Mouse (Mus musculus): ENCODE measurements at regions not wholly inside any gene's neighbourhood (a gene's known extent, or its start where the extent isn't known, plus 50 kb on each side); places are given as distances from the start of the nearest gene placed in this dataset.

- TF ChIP-seq ZKSCAN1 (IDR thresholded peaks at IDR 0.05; ENCODE audit: low read depth, low read length) (no peak), HCFC1 (IDR thresholded peaks at IDR 0.05; ENCODE audit: low read depth, low read length) (no peak), GABPA (IDR thresholded peaks at IDR 0.05; ENCODE audit: low read depth, low read length) (no peak)
These were observed 128.8 kb upstream of the Rybp start (continued) for GRCm38 (mm10) chr6:100416046-100416445.

GRCm38 (mm10) chr6:100415514-100415913, 128.2 kb upstream of the Rybp start:
- no peak for DNase-seq (ENCODE audit: low read depth, low spot score)
- Histone ChIP-seq H3K9ac (ENCODE audit: control insufficient read depth, low read depth, low read length, poor library complexity, severe bottlenecking) (no peak overlapping the region), H3K79me2 (ENCODE audit: control insufficient read depth, insufficient read depth, low read length, poor library complexity) (no peaks in the 10 kb centered on the region), H3K9me3 (replicated peaks; ENCODE audit: insufficient read depth, low read length) (no peaks in the 10 kb centered on the region), H3K4me1 (ENCODE audit: control insufficient read depth in 1 of 2, insufficient read depth in 2 of 2, low read length in 2 of 2) (no peaks in the 10 kb centered on the region), H3K27me3 (ENCODE audit: control insufficient read depth in 1 of 2, insufficient read depth in 2 of 2, low read length in 2 of 2) (no peaks in the 10 kb centered on the region), H3K27ac (ENCODE audit: control insufficient read depth, low read depth, low read length) (no peak overlapping the region), H3K36me3 (ENCODE audit: control insufficient read depth in 1 of 2, insufficient read depth in 2 of 2, low read length in 2 of 2) (no peaks in the 10 kb centered on the region), H3K4me3 (ENCODE audit: control insufficient read depth in 1 of 2, insufficient read depth in 1 of 2, low read depth in 2 of 2, low read length in 2 of 2) (no peak overlapping the region)
- no peak for TF ChIP-seq GABPA (IDR thresholded peaks at IDR 0.05; ENCODE audit: low read depth, low read length)
- no peak for TF ChIP-seq MAZ (IDR thresholded peaks at IDR 0.05; ENCODE audit: low read depth, low read length)
- TF ChIP-seq TBP (IDR thresholded peaks at IDR 0.05; ENCODE audit: low read depth, low read length): no peak
- no peak for TF ChIP-seq EP300 (IDR thresholded peaks at IDR 0.05; ENCODE audit: low read depth in 1 of 2, low read length in 2 of 2)
- TF ChIP-seq POLR2A (IDR thresholded peaks at IDR 0.05; ENCODE audit: control insufficient read depth in 1 of 2, insufficient read depth in 1 of 2, low read depth in 1 of 2, low read length in 2 of 2, poor library complexity in 1 of 2): no peak
- no peak for TF ChIP-seq CHD2 (IDR thresholded peaks at IDR 0.05; ENCODE audit: low read length)

GRCm38 (mm10) chr6:100414836-100415235, 127.6 kb upstream of the Rybp start:
- Histone ChIP-seq H3K4me3 (ENCODE audit: control insufficient read depth in 1 of 2, insufficient read depth in 1 of 2, low read depth in 2 of 2, low read length in 2 of 2) (no peak overlapping the region), H3K9me3 (replicated peaks; ENCODE audit: insufficient read depth, low read length) (no peaks in the 10 kb centered on the region)
- no peak for DNase-seq (ENCODE audit: low read depth, low spot score)

GRCm38 (mm10) chr6:100412486-100412885, 125.2 kb upstream of the Rybp start:
- H3K4me3 ChIP-seq (ENCODE audit: control insufficient read depth in 1 of 2, insufficient read depth in 1 of 2, low read depth in 2 of 2, low read length in 2 of 2): no peak overlapping the region
- DNase-seq (ENCODE audit: low read depth, low spot score): no peak
- H3K27ac ChIP-seq (ENCODE audit: control insufficient read depth, low read depth, low read length): no peak overlapping the region
- TF ChIP-seq JUND (IDR thresholded peaks at IDR 0.05; ENCODE audit: low read depth, low read length) (no peak), EP300 (IDR thresholded peaks at IDR 0.05; ENCODE audit: low read depth in 1 of 2, low read length in 2 of 2) (no peak), TAL1 (IDR thresholded peaks at IDR 0.05; ENCODE audit: low read length) (no peak), BHLHE40 (IDR thresholded peaks at IDR 0.05; ENCODE audit: borderline replicate concordance, low read depth, low read length) (no peak), ZC3H11A (IDR thresholded peaks at IDR 0.05; ENCODE audit: low read depth, low read length) (no peak), NELFE (IDR thresholded peaks at IDR 0.05; ENCODE audit: low read depth, low read length) (no peak), CTCF (IDR thresholded peaks at IDR 0.05 in 2 of 3, conservative IDR thresholded peaks at IDR 0.05 in 1 of 3; ENCODE audit: control insufficient read depth in 1 of 3, insufficient read depth in 1 of 3, low read depth in 2 of 3, low read length in 3 of 3, poor library complexity in 1 of 3, severe bottlenecking in 1 of 3) (no peak), ELF1 (IDR thresholded peaks at IDR 0.05; ENCODE audit: low read depth, low read length) (no peak), USF2 (IDR thresholded peaks at IDR 0.05; ENCODE audit: borderline replicate concordance in 1 of 2, insufficient read depth in 1 of 2, low read depth in 1 of 2, low read length in 2 of 2) (no peak), E2F4 (IDR thresholded peaks at IDR 0.05; ENCODE audit: borderline replicate concordance, low read depth, low read length) (no peak)
- no peaks in the 10 kb centered on the region for H3K79me2 ChIP-seq (ENCODE audit: control insufficient read depth, insufficient read depth, low read length, poor library complexity)
- no peak overlapping the region for H3K9ac ChIP-seq (ENCODE audit: control insufficient read depth, low read depth, low read length, poor library complexity, severe bottlenecking)
- H3K9me3 ChIP-seq (replicated peaks; ENCODE audit: insufficient read depth, low read length): no peaks in the 10 kb centered on the region
- no peaks in the 10 kb centered on the region for H3K36me3 ChIP-seq (ENCODE audit: control insufficient read depth in 1 of 2, insufficient read depth in 2 of 2, low read length in 2 of 2)
- H3K4me1 ChIP-seq (ENCODE audit: control insufficient read depth in 1 of 2, insufficient read depth in 2 of 2, low read length in 2 of 2): no peaks in the 10 kb centered on the region
- no peaks in the 10 kb centered on the region; a peak in 1 of 4 replicates for H3K27me3 ChIP-seq (ENCODE audit: control insufficient read depth in 1 of 2, insufficient read depth in 2 of 2, low read length in 2 of 2)

More at GRCm38 (mm10) chr6:100414836-100415235, 127.6 kb upstream of the Rybp start:
- TF ChIP-seq NRF1 (IDR thresholded peaks at IDR 0.05; ENCODE audit: insufficient read depth, low read depth, low read length, poor library complexity, severe bottlenecking) (no peak), EP300 (IDR thresholded peaks at IDR 0.05; ENCODE audit: low read depth in 1 of 2, low read length in 2 of 2) (no peak), POLR2AphosphoS2 (IDR thresholded peaks at IDR 0.05; ENCODE audit: low read length) (no peak), MAX (IDR thresholded peaks at IDR 0.05; ENCODE audit: low read length) (no peak), GABPA (IDR thresholded peaks at IDR 0.05; ENCODE audit: low read depth, low read length) (no peak), NELFE (IDR thresholded peaks at IDR 0.05; ENCODE audit: low read depth, low read length) (no peak), ZNF384 (IDR thresholded peaks at IDR 0.05; ENCODE audit: low read depth, low read length) (no peak), TAL1 (IDR thresholded peaks at IDR 0.05; ENCODE audit: low read length) (no peak), CTCF (IDR thresholded peaks at IDR 0.05 in 2 of 3, conservative IDR thresholded peaks at IDR 0.05 in 1 of 3; ENCODE audit: control insufficient read depth in 1 of 3, insufficient read depth in 1 of 3, low read depth in 2 of 3, low read length in 3 of 3, poor library complexity in 1 of 3, severe bottlenecking in 1 of 3) (no peak), POLR2A (IDR thresholded peaks at IDR 0.05; ENCODE audit: control insufficient read depth in 1 of 2, insufficient read depth in 1 of 2, low read depth in 1 of 2, low read length in 2 of 2, poor library complexity in 1 of 2) (no peak), HCFC1 (IDR thresholded peaks at IDR 0.05; ENCODE audit: low read depth, low read length) (no peak), USF1 (IDR thresholded peaks at IDR 0.05; ENCODE audit: low read depth, low read length) (no peak), MAZ (IDR thresholded peaks at IDR 0.05; ENCODE audit: low read depth, low read length) (no peak), ZKSCAN1 (IDR thresholded peaks at IDR 0.05; ENCODE audit: low read depth, low read length) (no peak)
- no peaks in the 10 kb centered on the region for H3K79me2 ChIP-seq (ENCODE audit: control insufficient read depth, insufficient read depth, low read length, poor library complexity)
- H3K36me3 ChIP-seq (ENCODE audit: control insufficient read depth in 1 of 2, insufficient read depth in 2 of 2, low read length in 2 of 2): no peaks in the 10 kb centered on the region
- no peak overlapping the region for H3K27ac ChIP-seq (ENCODE audit: control insufficient read depth, low read depth, low read length)
- no peak overlapping the region for H3K9ac ChIP-seq (ENCODE audit: control insufficient read depth, low read depth, low read length, poor library complexity, severe bottlenecking)
- H3K4me1 ChIP-seq (ENCODE audit: control insufficient read depth in 1 of 2, insufficient read depth in 2 of 2, low read length in 2 of 2): no peaks in the 10 kb centered on the region
- H3K27me3 ChIP-seq (ENCODE audit: control insufficient read depth in 1 of 2, insufficient read depth in 2 of 2, low read length in 2 of 2): no peaks in the 10 kb centered on the region

Measured in MEL (cell line).